16 mouse cellular contexts compared by ENCODE assay signal in genomic region chr4:137774505-137774904, GRCm38 (mm10). TPM values are rescaled to one million over a fixed set of nuclear protein-coding genes. Genes with fewer than 3 reads are reported as not detected.
DNase-seq lines count a peak whose midpoint lies in the region; ATAC-seq and TF ChIP-seq lines count a peak whose summit lies in the region.
"Had no signal": no experiment of that assay in that cellular context is flagged by ENCODE, and none has a peak within 500 bp of the region (broad histone marks: within the 10 kb centered on the region; RNA-seq: fewer than 3 reads in every experiment).

No protein-coding gene starts in this region.

- peak; percentile 91 for DNase-seq in liver, adult 2 months (ENCODE audit: extremely low read depth, low read depth, low spot score)
- no peak for DNase-seq in liver
- DNase-seq in adrenal gland, adult (ENCODE audit: inconsistent age in 2 of 2, low spot score in 1 of 2), result no peak
- DNase-seq in spleen, postnatal 36 days (ENCODE audit: low spot score in 2 of 2), result no peak
- DNase-seq: adrenal gland, postnatal 14 days; cerebellum, adult 11-12 months; cerebellum, postnatal 36 days; gastrocnemius, postnatal 10 days; right cerebral cortex, postnatal 4 days; thymus, postnatal 25 days had no signal

- peaks cover 10% of the 10 kb centered on the region for H3K4me1 ChIP-seq in intestine, embryonic 15.5 days (replicated peaks)
- no peaks in the 10 kb centered on the region for H3K4me1 ChIP-seq in intestine, postnatal 0 days (replicated peaks; ENCODE audit: control insufficient read depth, insufficient read depth, low read length)
- H3K4me1 ChIP-seq in liver, adult 2 months (ENCODE audit: control insufficient read depth, insufficient read depth, low read length), result peaks cover 38% of the 10 kb centered on the region
- peaks cover 27% of the 10 kb centered on the region for H3K4me1 ChIP-seq in limb, embryonic 13.5 days

- TF ChIP-seq CTCF in intestine, postnatal 0 days (IDR thresholded peaks at IDR 0.05; ENCODE audit: low read depth), result no peak
- TF ChIP-seq CTCF in liver, adult 2 months (IDR thresholded peaks at IDR 0.05; ENCODE audit: low read depth, low read length), result peak; percentile 21; the same call in 1 of the 2 replicates

- no peak overlapping the region for H3K27ac ChIP-seq in intestine, embryonic 15.5 days
- H3K27ac ChIP-seq in intestine, postnatal 0 days (ENCODE audit: low read depth, low read length), result no peak overlapping the region
- peak overlapping the region; percentile 83 for H3K27ac ChIP-seq in liver, adult 2 months (replicated peaks; ENCODE audit: insufficient read depth, low read depth, low read length)
- H3K27ac ChIP-seq in limb, embryonic 13.5 days, result no peak overlapping the region; the same call in 1 of the 2 replicates
- H3K27ac ChIP-seq: lung, embryonic 15.5 days; midbrain, embryonic 15.5 days had no signal

- H3K4me2 ChIP-seq in intestine, embryonic 15.5 days (replicated peaks), result no peak overlapping the region
- no peak overlapping the region for H3K4me2 ChIP-seq in intestine, postnatal 0 days (replicated peaks; ENCODE audit: low read depth)
- H3K4me2 ChIP-seq in limb, embryonic 13.5 days (replicated peaks), result no peak overlapping the region
- H3K4me2 ChIP-seq: hindbrain, embryonic 12.5 days; lung, embryonic 15.5 days; midbrain, embryonic 15.5 days had no signal

- no peaks in the 10 kb centered on the region for H3K27me3 ChIP-seq in intestine, embryonic 15.5 days (replicated peaks)
- H3K27me3 ChIP-seq in intestine, postnatal 0 days (replicated peaks; ENCODE audit: control insufficient read depth, insufficient read depth, low read length), result no peaks in the 10 kb centered on the region
- H3K27me3 ChIP-seq in liver, adult 2 months (ENCODE audit: control insufficient read depth, insufficient read depth, low read length), result no peaks in the 10 kb centered on the region
- no peaks in the 10 kb centered on the region for H3K27me3 ChIP-seq in limb, embryonic 13.5 days
- H3K27me3 ChIP-seq: hindbrain, embryonic 12.5 days; lung, embryonic 15.5 days; midbrain, embryonic 15.5 days had no signal

- WGBS in intestine, embryonic 15.5 days, result 73% methylated on average over 6 of the region's 6 CpGs
- 60% methylated on average over 6 of the region's 6 CpGs for WGBS in intestine, postnatal 0 days
- 36% methylated on average over 6 of the region's 6 CpGs for WGBS in liver, adult 2 months
- 86% methylated on average over 6 of the region's 6 CpGs for WGBS in limb, embryonic 13.5 days

- H3K79me2 ChIP-seq in liver, adult 2 months (ENCODE audit: control insufficient read depth, insufficient read depth, low read length), result peaks cover 6% of the 10 kb centered on the region; the same call in 1 of the 2 replicates

- H3K9ac ChIP-seq in intestine, embryonic 15.5 days, result no peak overlapping the region
- no peak overlapping the region for H3K9ac ChIP-seq in intestine, postnatal 0 days (ENCODE audit: low read depth, low read length)
- peak overlapping the region; percentile 63 for H3K9ac ChIP-seq in liver, adult 2 months (ENCODE audit: low read depth, low read length)
- H3K9ac ChIP-seq in limb, embryonic 13.5 days, result 0 out of 2 replicates have a peak overlapping the region, but pooled peaks have one; percentile 20
- H3K9ac ChIP-seq: hindbrain, embryonic 12.5 days; lung, embryonic 15.5 days; midbrain, embryonic 15.5 days had no signal

- TF ChIP-seq POLR2A in liver, adult 2 months (IDR thresholded peaks at IDR 0.05; ENCODE audit: extremely low read depth, insufficient read depth, low read length), result no peak

- H3K9me3 ChIP-seq in intestine, embryonic 15.5 days, result no peaks in the 10 kb centered on the region
- H3K9me3 ChIP-seq in intestine, postnatal 0 days (ENCODE audit: control insufficient read depth), result no peaks in the 10 kb centered on the region
- H3K9me3 ChIP-seq in limb, embryonic 13.5 days, result no peaks in the 10 kb centered on the region
- H3K9me3 ChIP-seq: hindbrain, embryonic 12.5 days; lung, embryonic 15.5 days; midbrain, embryonic 15.5 days had no signal

- H3K4me3 ChIP-seq in intestine, embryonic 15.5 days (replicated peaks), result no peak overlapping the region
- H3K4me3 ChIP-seq in intestine, postnatal 0 days (ENCODE audit: low read depth, low read length), result no peak overlapping the region
- no peak overlapping the region for H3K4me3 ChIP-seq in liver, adult 2 months (ENCODE audit: insufficient read depth, low read depth, low read length)
- no peak overlapping the region for H3K4me3 ChIP-seq in limb, embryonic 13.5 days
- H3K4me3 ChIP-seq: hindbrain, embryonic 12.5 days; lung, embryonic 15.5 days; midbrain, embryonic 15.5 days had no signal

- peak; percentile 34; the same call in 1 of the 2 replicates for ATAC-seq in intestine, embryonic 15.5 days
- no peak for ATAC-seq in intestine, postnatal 0 days
- ATAC-seq in limb, embryonic 13.5 days (ENCODE audit: low FRiP score, low read depth), result no peak; the same call in 1 of the 2 replicates
- ATAC-seq: midbrain, embryonic 15.5 days had no signal

- H3K36me3 ChIP-seq in intestine, embryonic 15.5 days, result no peaks in the 10 kb centered on the region
- H3K36me3 ChIP-seq in intestine, postnatal 0 days (ENCODE audit: control insufficient read depth, insufficient read depth), result no peaks in the 10 kb centered on the region
- H3K36me3 ChIP-seq in liver, adult 2 months (ENCODE audit: control insufficient read depth, insufficient read depth, low read length), result no peaks in the 10 kb centered on the region
- H3K36me3 ChIP-seq in limb, embryonic 13.5 days, result no peaks in the 10 kb centered on the region
- H3K36me3 ChIP-seq: hindbrain, embryonic 12.5 days; lung, embryonic 15.5 days; midbrain, embryonic 15.5 days had no signal

RNA-seq across cellular contexts. Expression of gene Alpl, which starts 21.7 kb away (rescaled TPM):
- 3.8 and 4.6 TPM in 2 replicates for polyA plus RNA-seq in intestine, embryonic 15.5 days (2015; fragmentation: Nextera tagmentation; extraction: Ambion mirVana)
- 0.72 and 0.73 TPM in 2 replicates for polyA plus RNA-seq in intestine, postnatal 0 days (2015; fragmentation: Nextera tagmentation; extraction: Ambion mirVana)
- 5.1 and 6.9 TPM in 2 replicates for total RNA-seq in liver, adult 2 months (2014; rRNA removed)
- 7.3 and 10.0 TPM in 2 replicates for polyA plus RNA-seq in liver, adult 2 months (2012; rRNA removed)
- polyA plus RNA-seq in limb, embryonic 13.5 days (2015; fragmentation: Nextera tagmentation; extraction: Ambion mirVana), result 12.0 and 15.3 TPM in 2 replicates

Comparison
In these comparisons a context has a peak if more than half of its experiments do, and no peak if none do; other contexts are left out.
1. H3K9ac ChIP-seq: peak in liver, adult 2 months (single experiment) and limb, embryonic 13.5 days (single experiment); none in intestine, embryonic 15.5 days (single experiment) and intestine, postnatal 0 days (single experiment).